In genomic region chr1:65177452-65177851, GRCm38 (mm10) we compare ENCODE assay signal across 9 mouse cellular contexts. TPM values are rescaled to one million over a fixed set of nuclear protein-coding genes. Genes with fewer than 3 reads are reported as not detected.
DNase-seq lines count a peak whose midpoint lies in the region; ATAC-seq and TF ChIP-seq lines count a peak whose summit lies in the region.
"Had no signal": no experiment of that assay in that cellular context is flagged by ENCODE, and none has a peak within 500 bp of the region (broad histone marks: within the 10 kb centered on the region; RNA-seq: fewer than 3 reads in every experiment).

No protein-coding gene starts in this region.

- H3K4me1 ChIP-seq in heart, embryonic 12.5 days (replicated peaks): 0 out of 2 replicates have a peak, but pooled peaks cover 4% of the 10 kb centered on the region
- H3K4me1 ChIP-seq in limb, embryonic 12.5 days (replicated peaks): peaks cover 14% of the 10 kb centered on the region
- H3K4me1 ChIP-seq in midbrain, postnatal 0 days (ENCODE audit: insufficient read depth, low read length): peaks cover 9% of the 10 kb centered on the region; the same call in 1 of the 2 replicates

- no peaks in the 10 kb centered on the region for H3K27me3 ChIP-seq in heart, embryonic 12.5 days (replicated peaks)
- no peaks in the 10 kb centered on the region for H3K27me3 ChIP-seq in limb, embryonic 12.5 days
- no peaks in the 10 kb centered on the region for H3K27me3 ChIP-seq in midbrain, postnatal 0 days (ENCODE audit: insufficient read depth, low read length)

- WGBS in heart, embryonic 12.5 days: 56% methylated on average over 3 of the region's 3 CpGs
- 53% methylated on average over 3 of the region's 3 CpGs for WGBS in limb, embryonic 12.5 days
- WGBS in midbrain, postnatal 0 days: 54% methylated on average over 3 of the region's 3 CpGs

- DNase-seq in heart, postnatal 25 days (ENCODE audit: low spot score): no peak
- DNase-seq in fat pad, adult 2 months (ENCODE audit: extremely low read depth, low read depth, low spot score): peak; percentile 95
- no peak for DNase-seq in midbrain, postnatal 0 days (ENCODE audit: low spot score)
- DNase-seq in spleen, postnatal 14 days (ENCODE audit: low spot score in 2 of 2): no peak
- no peak for DNase-seq in left cerebral cortex, adult 8-10 months (ENCODE audit: low spot score in 2 of 2)
- DNase-seq in layer of hippocampus, adult 9-11 months: no peak

- H3K27ac ChIP-seq in heart, embryonic 12.5 days (ENCODE audit: poor library complexity, severe bottlenecking): no peak overlapping the region
- H3K27ac ChIP-seq in limb, embryonic 12.5 days: 0 out of 2 replicates have a peak overlapping the region, but pooled peaks have one; percentile 95
- H3K27ac ChIP-seq in midbrain, postnatal 0 days (ENCODE audit: low read depth, low read length): no peak overlapping the region

- peak overlapping the region; percentile 76 for H3K4me2 ChIP-seq in heart, embryonic 12.5 days
- peak overlapping the region; percentile 60 for H3K4me2 ChIP-seq in limb, embryonic 12.5 days
- peak overlapping the region; percentile 68 for H3K4me2 ChIP-seq in midbrain, postnatal 0 days (ENCODE audit: low read depth, low read length, poor library complexity, severe bottlenecking)

- H3K9me3 ChIP-seq in heart, embryonic 12.5 days (replicated peaks): no peaks in the 10 kb centered on the region
- no peaks in the 10 kb centered on the region for H3K9me3 ChIP-seq in limb, embryonic 12.5 days
- H3K9me3 ChIP-seq in midbrain, postnatal 0 days (ENCODE audit: low read length): no peaks in the 10 kb centered on the region

- peak overlapping the region; percentile 67 for H3K4me3 ChIP-seq in heart, embryonic 12.5 days
- peak overlapping the region; percentile 56 for H3K4me3 ChIP-seq in limb, embryonic 12.5 days (replicated peaks)
- peak overlapping the region; percentile 65 for H3K4me3 ChIP-seq in midbrain, postnatal 0 days (ENCODE audit: low read depth, low read length)

- H3K9ac ChIP-seq in heart, embryonic 12.5 days: no peak overlapping the region
- H3K9ac ChIP-seq in limb, embryonic 12.5 days (replicated peaks): 0 out of 2 replicates have a peak overlapping the region, but pooled peaks have one; percentile 66
- H3K9ac ChIP-seq in midbrain, postnatal 0 days (replicated peaks; ENCODE audit: low read length, poor library complexity, severe bottlenecking): no peak overlapping the region

- peaks cover 21% of the 10 kb centered on the region for H3K36me3 ChIP-seq in heart, embryonic 12.5 days
- peaks cover 23% of the 10 kb centered on the region for H3K36me3 ChIP-seq in limb, embryonic 12.5 days
- H3K36me3 ChIP-seq in midbrain, postnatal 0 days (ENCODE audit: insufficient read depth, low read length): peaks cover 3% of the 10 kb centered on the region; the same call in 1 of the 2 replicates

- no peak for TF ChIP-seq CTCF in midbrain, postnatal 0 days (IDR thresholded peaks at IDR 0.05)

- no peak for ATAC-seq in heart, embryonic 12.5 days (ENCODE audit: insufficient number of reproducible peaks, low FRiP score)
- ATAC-seq in limb, embryonic 12.5 days (ENCODE audit: insufficient number of reproducible peaks, insufficient read depth, low FRiP score, low TSS enrichment, low read depth): no peak
- no peak for ATAC-seq in midbrain, postnatal 0 days (ENCODE audit: low FRiP score)

- intact Hi-C loops in heart, postnatal 25 days (cut with DNase I): no loop called here

RNA-seq across cellular contexts. Expression of gene Idh1, which starts 8.8 kb away (rescaled TPM):
- 66.1 and 68.8 TPM in 2 replicates for polyA plus RNA-seq in heart, embryonic 12.5 days (2016; fragmentation: Nextera tagmentation; extraction: Ambion mirVana)
- 10 to 100 TPM; 65.9 to 74.1 TPM for total RNA-seq in heart, postnatal 25 days (2021)
- polyA plus RNA-seq in limb, embryonic 12.5 days (2016; fragmentation: Nextera tagmentation; extraction: Ambion mirVana): 139 and 140 TPM in 2 replicates
- total RNA-seq in midbrain, postnatal 0 days (2014; rRNA removed): 240 and 332 TPM in 2 replicates
- 408 and 416 TPM in 2 replicates for polyA plus RNA-seq in midbrain, postnatal 0 days (2015; fragmentation: Nextera tagmentation; extraction: Ambion mirVana)
- total RNA-seq in left cerebral cortex, adult 8-10 months (2022): 10 to 100 TPM; 45.9 to 54.9 (median 47.3) TPM

RNA-seq across cellular contexts. Expression of gene Pikfyve, which starts 9.0 kb away (rescaled TPM):
- 9.5 and 11.1 TPM in 2 replicates for polyA plus RNA-seq in heart, embryonic 12.5 days (2016; fragmentation: Nextera tagmentation; extraction: Ambion mirVana)
- 10 to 100 TPM; 10.5 to 11.2 TPM for total RNA-seq in heart, postnatal 25 days (2021)
- 15.1 and 15.4 TPM in 2 replicates for polyA plus RNA-seq in limb, embryonic 12.5 days (2016; fragmentation: Nextera tagmentation; extraction: Ambion mirVana)
- 30.1 and 39.6 TPM in 2 replicates for total RNA-seq in midbrain, postnatal 0 days (2014; rRNA removed)
- polyA plus RNA-seq in midbrain, postnatal 0 days (2015; fragmentation: Nextera tagmentation; extraction: Ambion mirVana): 7.7 and 10.4 TPM in 2 replicates
- total RNA-seq in left cerebral cortex, adult 8-10 months (2022): 10 to 100 TPM; 46.0 to 56.0 (median 49.4) TPM

RNA-seq across cellular contexts. Expression of gene D630023F18Rik, which starts 54.4 kb away (rescaled TPM):
- polyA plus RNA-seq in heart, embryonic 12.5 days (2016; fragmentation: Nextera tagmentation; extraction: Ambion mirVana): 0.08 TPM in 1 of 2 replicates, not detected in the other
- not detected for total RNA-seq in heart, postnatal 25 days (2021)
- polyA plus RNA-seq in limb, embryonic 12.5 days (2016; fragmentation: Nextera tagmentation; extraction: Ambion mirVana): 0.14 and 0.24 TPM in 2 replicates
- total RNA-seq in midbrain, postnatal 0 days (2014; rRNA removed): 4.2 and 8.4 TPM in 2 replicates
- polyA plus RNA-seq in midbrain, postnatal 0 days (2015; fragmentation: Nextera tagmentation; extraction: Ambion mirVana): 8.8 and 9.7 TPM in 2 replicates
- total RNA-seq in left cerebral cortex, adult 8-10 months (2022): 1 to 10 TPM; 5.6 to 7.6 (median 6.1) TPM
- polyA plus RNA-seq: testis, adult 2 months had no signal

RNA-seq across cellular contexts. Expression of gene Gm28845, which starts 58.1 kb away (rescaled TPM):
- not detected in 2 replicates for polyA plus RNA-seq in heart, embryonic 12.5 days (2016; fragmentation: Nextera tagmentation; extraction: Ambion mirVana)
- not detected for total RNA-seq in heart, postnatal 25 days (2021)
- 0.46 TPM in 1 of 2 replicates, not detected in the other for polyA plus RNA-seq in limb, embryonic 12.5 days (2016; fragmentation: Nextera tagmentation; extraction: Ambion mirVana)
- 0.47 and 1.3 TPM in 2 replicates for total RNA-seq in midbrain, postnatal 0 days (2014; rRNA removed)
- polyA plus RNA-seq in midbrain, postnatal 0 days (2015; fragmentation: Nextera tagmentation; extraction: Ambion mirVana): 1.2 and 1.6 TPM in 2 replicates
- 1 to 10 TPM in 3 of 4 experiments, not detected in 1; 1.2 to 1.6 (median 1.6) TPM for total RNA-seq in left cerebral cortex, adult 8-10 months (2022)
- polyA plus RNA-seq: testis, adult 2 months had no signal
